Mouse (Mus musculus): ENCODE data around the gene Rarres1. TPM values are rescaled to one million over a fixed set of nuclear protein-coding genes. Genes with fewer than 3 reads are reported as not detected.

Gene Rarres1
- total and polyA plus RNA-seq, 3 experiments, result not detected

DNA sequence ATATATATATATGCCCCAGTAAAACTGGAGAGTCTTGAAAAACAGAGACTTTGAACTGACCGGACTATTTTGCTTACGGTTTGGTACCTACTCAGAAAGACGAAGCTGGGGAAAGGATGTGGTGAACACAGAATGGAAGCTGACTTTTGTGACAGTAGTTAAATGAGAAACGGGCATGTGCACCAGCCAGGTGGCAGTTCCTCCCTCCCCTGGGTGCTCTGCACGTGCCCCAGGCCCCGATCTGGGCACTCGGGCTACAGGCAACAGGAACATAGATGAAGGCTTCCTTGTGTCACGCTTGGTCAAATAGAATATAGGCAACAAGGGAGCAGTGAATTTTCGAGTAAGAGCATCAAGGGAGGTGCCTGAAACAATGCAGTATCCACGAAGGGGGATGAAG lies 19.0 kb downstream of the Rarres1 start:
- Histone ChIP-seq H3K9me3 (replicated peaks; ENCODE audit: insufficient read depth, low read length) (no peaks in the 10 kb centered on the region), H3K4me3 (ENCODE audit: control insufficient read depth in 1 of 2, insufficient read depth in 1 of 2, low read depth in 2 of 2, low read length in 2 of 2) (no peak overlapping the region), H3K27ac (ENCODE audit: control insufficient read depth, low read depth, low read length) (no peak overlapping the region), H3K4me1 (ENCODE audit: control insufficient read depth in 1 of 2, insufficient read depth in 2 of 2, low read length in 2 of 2) (peaks cover 0 to 17% of the 10 kb centered on the region in 2 experiments; a peak in 2 of 4 replicates), H3K36me3 (ENCODE audit: control insufficient read depth in 1 of 2, insufficient read depth in 2 of 2, low read length in 2 of 2) (peaks cover 0 to 5% of the 10 kb centered on the region in 2 experiments; a peak in 1 of 4 replicates), H3K9ac (ENCODE audit: control insufficient read depth, low read depth, low read length, poor library complexity, severe bottlenecking) (no peak overlapping the region), H3K27me3 (ENCODE audit: control insufficient read depth in 1 of 2, insufficient read depth in 2 of 2, low read length in 2 of 2) (no peaks in the 10 kb centered on the region), H3K79me2 (ENCODE audit: control insufficient read depth, insufficient read depth, low read length, poor library complexity) (no peaks in the 10 kb centered on the region)
- no peak for DNase-seq (ENCODE audit: low read depth, low spot score)
- TF ChIP-seq MAFK (IDR thresholded peaks at IDR 0.05; ENCODE audit: borderline replicate concordance, low read depth, low read length) (no peak), POLR2A (IDR thresholded peaks at IDR 0.05; ENCODE audit: control insufficient read depth in 1 of 2, insufficient read depth in 1 of 2, low read depth in 1 of 2, low read length in 2 of 2, poor library complexity in 1 of 2) (no peak), SMC3 (IDR thresholded peaks at IDR 0.05; ENCODE audit: low read depth, low read length) (no peak), ZKSCAN1 (IDR thresholded peaks at IDR 0.05; ENCODE audit: low read depth, low read length) (no peak), E2F4 (IDR thresholded peaks at IDR 0.05; ENCODE audit: borderline replicate concordance, low read depth, low read length) (no peak), ELF1 (IDR thresholded peaks at IDR 0.05; ENCODE audit: low read depth, low read length) (no peak), ZNF384 (IDR thresholded peaks at IDR 0.05; ENCODE audit: low read depth, low read length) (no peak), MXI1 (IDR thresholded peaks at IDR 0.05; ENCODE audit: low read depth, low read length) (no peak), SIN3A (IDR thresholded peaks at IDR 0.05; ENCODE audit: low read length) (no peak), MYB (IDR thresholded peaks at IDR 0.05; ENCODE audit: low read depth, low read length) (no peak), USF1 (IDR thresholded peaks at IDR 0.05; ENCODE audit: low read depth, low read length) (no peak), MEF2A (IDR thresholded peaks at IDR 0.05; ENCODE audit: extremely low read depth, insufficient replicate concordance, low read depth, low read length, poor library complexity, severe bottlenecking) (no peak), NRF1 (IDR thresholded peaks at IDR 0.05; ENCODE audit: insufficient read depth, low read depth, low read length, poor library complexity, severe bottlenecking) (no peak), BHLHE40 (IDR thresholded peaks at IDR 0.05; ENCODE audit: borderline replicate concordance, low read depth, low read length) (no peak), CHD2 (IDR thresholded peaks at IDR 0.05; ENCODE audit: low read length) (no peak), USF2 (IDR thresholded peaks at IDR 0.05; ENCODE audit: borderline replicate concordance in 1 of 2, insufficient read depth in 1 of 2, low read depth in 1 of 2, low read length in 2 of 2) (no peak)

DNA sequence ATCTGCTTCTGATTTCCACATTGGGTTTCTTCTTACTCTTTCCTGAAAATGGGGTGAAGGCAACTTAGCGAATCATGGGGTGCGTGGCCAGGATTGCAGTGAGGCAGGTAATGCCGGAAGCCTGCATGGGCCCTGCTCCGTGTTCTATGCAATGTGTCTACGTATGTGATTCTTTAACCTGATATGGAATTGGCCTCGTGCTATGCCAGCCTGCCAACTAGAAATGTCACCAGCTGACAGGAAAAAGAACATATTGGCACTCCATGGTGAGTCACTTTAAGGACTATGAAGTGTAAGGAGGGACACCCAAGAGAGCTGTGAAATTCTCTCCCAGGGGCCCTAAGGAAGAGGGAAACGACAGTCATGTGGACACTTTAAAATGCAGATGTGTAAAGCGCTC lies 22.2 kb downstream of the Rarres1 start:
- Histone ChIP-seq H3K9ac (ENCODE audit: control insufficient read depth, low read depth, low read length, poor library complexity, severe bottlenecking) (no peak overlapping the region), H3K9me3 (replicated peaks; ENCODE audit: insufficient read depth, low read length) (no peaks in the 10 kb centered on the region), H3K27ac (ENCODE audit: control insufficient read depth, low read depth, low read length) (no peak overlapping the region), H3K79me2 (ENCODE audit: control insufficient read depth, insufficient read depth, low read length, poor library complexity) (no peaks in the 10 kb centered on the region), H3K4me1 (ENCODE audit: control insufficient read depth in 1 of 2, insufficient read depth in 2 of 2, low read length in 2 of 2) (peaks cover 0 to 3% of the 10 kb centered on the region in 2 experiments; a peak in 2 of 4 replicates), H3K36me3 (ENCODE audit: control insufficient read depth in 1 of 2, insufficient read depth in 2 of 2, low read length in 2 of 2) (peaks cover 0 to 2% of the 10 kb centered on the region in 2 experiments; a peak in 1 of 4 replicates), H3K27me3 (ENCODE audit: control insufficient read depth in 1 of 2, insufficient read depth in 2 of 2, low read length in 2 of 2) (no peaks in the 10 kb centered on the region), H3K4me3 (ENCODE audit: control insufficient read depth in 1 of 2, insufficient read depth in 1 of 2, low read depth in 2 of 2, low read length in 2 of 2) (no peak overlapping the region)
- no peak for DNase-seq (ENCODE audit: low read depth, low spot score)
- TF ChIP-seq MEF2A (IDR thresholded peaks at IDR 0.05; ENCODE audit: extremely low read depth, insufficient replicate concordance, low read depth, low read length, poor library complexity, severe bottlenecking) (no peak), ZKSCAN1 (IDR thresholded peaks at IDR 0.05; ENCODE audit: low read depth, low read length) (no peak), E2F4 (IDR thresholded peaks at IDR 0.05; ENCODE audit: borderline replicate concordance, low read depth, low read length) (no peak), SMC3 (IDR thresholded peaks at IDR 0.05; ENCODE audit: low read depth, low read length) (no peak), HCFC1 (IDR thresholded peaks at IDR 0.05; ENCODE audit: low read depth, low read length) (no peak), ELF1 (IDR thresholded peaks at IDR 0.05; ENCODE audit: low read depth, low read length) (no peak), KAT2A (conservative IDR thresholded peaks at IDR 0.05; ENCODE audit: low read depth, low read length) (no peak), ETS1 (IDR thresholded peaks at IDR 0.05; ENCODE audit: low read depth, low read length) (no peak)
